Mouse (Mus musculus): ENCODE measurements around the gene Cdkn1a. TPM values are rescaled to one million over a fixed set of nuclear protein-coding genes. Genes with fewer than 3 reads are reported as not detected.
"Not testable (repeated sequence)": the region's sequence is repeated elsewhere in the genome, so short reads cannot be mapped to it uniquely, and the experiment has no call there.

The Cdkn1a gene
- polyA plus RNA-seq, 1 experiment from 2014 or later, result 56.9 TPM

DNA sequence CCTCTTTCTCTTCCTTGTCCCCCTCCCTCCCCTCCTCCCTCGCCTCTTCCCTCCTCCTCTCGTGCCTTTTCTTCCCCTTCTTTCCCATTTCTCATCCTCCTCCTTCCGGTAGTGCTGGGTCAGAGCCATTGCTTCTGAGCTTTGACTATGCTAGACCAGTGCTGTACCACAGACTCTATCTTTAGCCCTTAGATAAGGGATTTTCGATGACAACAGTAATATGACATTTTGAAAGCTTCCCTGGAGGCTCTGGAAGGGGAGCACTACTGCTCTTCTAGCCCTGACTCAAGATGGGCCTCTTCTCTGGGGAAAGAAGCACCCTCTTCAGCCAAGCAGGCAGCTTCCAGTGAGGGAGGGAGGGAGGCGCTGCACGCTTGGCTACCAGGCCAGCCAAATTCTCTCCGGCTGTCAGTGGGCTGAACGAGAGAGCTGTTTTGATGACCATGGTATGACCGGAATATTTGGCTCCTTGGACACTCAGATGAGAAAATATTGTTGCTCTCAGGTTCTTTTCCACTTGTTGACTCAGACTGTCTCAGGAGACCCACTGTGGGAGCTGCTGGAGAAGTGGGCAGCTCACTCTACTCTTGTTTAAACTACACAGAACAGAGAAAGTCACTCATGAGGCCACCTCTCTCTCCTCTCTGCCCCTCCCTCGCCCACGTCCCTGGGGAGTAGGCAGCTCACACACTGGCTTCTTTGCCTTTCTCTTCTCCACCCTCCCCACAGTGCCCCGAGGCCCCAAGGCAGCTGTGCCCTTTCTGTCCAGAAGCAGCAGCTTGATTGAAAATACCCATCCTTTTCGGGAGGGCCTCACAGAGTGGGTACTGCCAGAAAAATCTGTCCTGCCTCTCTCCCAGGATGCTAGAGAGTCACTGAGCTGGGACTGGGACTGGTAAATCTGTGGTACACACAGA is 28.4 kb upstream of the Cdkn1a start:
- 55% methylated on average over 13 of the region's 13 CpGs for WGBS
- H3K9ac ChIP-seq, result peak overlapping the region; percentile 39; the same call in 1 of the 2 replicates
- no peaks in the 10 kb centered on the region for H3K36me3 ChIP-seq
- H3K27me3 ChIP-seq, result no peaks in the 10 kb centered on the region
- no peak overlapping the region for H3K4me3 ChIP-seq
- H3K27ac ChIP-seq, result peak overlapping the region; percentile 36; the same call in 1 of the 2 replicates
- H3K9me3 ChIP-seq, result no peaks in the 10 kb centered on the region
- no peak overlapping the region for H3K4me2 ChIP-seq
- peaks cover 37% of the 10 kb centered on the region for H3K4me1 ChIP-seq (replicated peaks)
- no peak for ATAC-seq (ENCODE audit: low FRiP score)

- Histone ChIP-seq H3K27ac (peak overlapping the region; percentile 36), H3K9ac (peak overlapping the region; percentile 14; the same call in 1 of the 2 replicates), H3K36me3 (no peaks in the 10 kb centered on the region), H3K4me2 (no peak overlapping the region), H3K4me1 (replicated peaks) (peaks cover 28% of the 10 kb centered on the region), H3K9me3 (no peaks in the 10 kb centered on the region), H3K4me3 (no peak overlapping the region), H3K27me3 (no peaks in the 10 kb centered on the region)
- ATAC-seq (ENCODE audit: low FRiP score), result no peak
- WGBS, result 45% methylated on average over 8 of the region's 8 CpGs
Observed at GRCm38 (mm10) chr17:29063121-29063987, 27.4 kb upstream of the Cdkn1a start.

DNA sequence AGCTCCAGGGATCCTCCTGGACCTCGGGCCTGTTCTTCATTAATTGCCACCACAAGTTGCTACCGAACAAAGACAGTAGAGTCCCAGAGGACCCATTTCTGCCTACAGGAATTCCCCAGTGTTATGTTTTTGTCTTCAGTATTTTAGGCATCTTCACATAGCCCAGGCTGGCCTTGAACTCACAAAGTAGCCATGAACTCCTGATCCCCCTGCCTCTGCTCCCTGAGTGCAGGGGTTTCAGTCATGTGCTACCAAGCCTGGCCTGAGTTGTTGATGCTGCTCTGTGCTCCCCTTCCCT is 26.8 kb upstream of the Cdkn1a start:
- H3K27me3 ChIP-seq, result no peaks in the 10 kb centered on the region
- H3K27ac ChIP-seq, result no peak overlapping the region
- H3K36me3 ChIP-seq, result no peaks in the 10 kb centered on the region
- peaks cover 23% of the 10 kb centered on the region for H3K4me1 ChIP-seq (replicated peaks)
- H3K9ac ChIP-seq, result no peak overlapping the region
- H3K4me2 ChIP-seq, result no peak overlapping the region
- no peak overlapping the region for H3K4me3 ChIP-seq
- ATAC-seq (ENCODE audit: low FRiP score), result no peak
- 58% methylated on average over 2 of the region's 2 CpGs for WGBS
- H3K9me3 ChIP-seq, result no peaks in the 10 kb centered on the region

DNA sequence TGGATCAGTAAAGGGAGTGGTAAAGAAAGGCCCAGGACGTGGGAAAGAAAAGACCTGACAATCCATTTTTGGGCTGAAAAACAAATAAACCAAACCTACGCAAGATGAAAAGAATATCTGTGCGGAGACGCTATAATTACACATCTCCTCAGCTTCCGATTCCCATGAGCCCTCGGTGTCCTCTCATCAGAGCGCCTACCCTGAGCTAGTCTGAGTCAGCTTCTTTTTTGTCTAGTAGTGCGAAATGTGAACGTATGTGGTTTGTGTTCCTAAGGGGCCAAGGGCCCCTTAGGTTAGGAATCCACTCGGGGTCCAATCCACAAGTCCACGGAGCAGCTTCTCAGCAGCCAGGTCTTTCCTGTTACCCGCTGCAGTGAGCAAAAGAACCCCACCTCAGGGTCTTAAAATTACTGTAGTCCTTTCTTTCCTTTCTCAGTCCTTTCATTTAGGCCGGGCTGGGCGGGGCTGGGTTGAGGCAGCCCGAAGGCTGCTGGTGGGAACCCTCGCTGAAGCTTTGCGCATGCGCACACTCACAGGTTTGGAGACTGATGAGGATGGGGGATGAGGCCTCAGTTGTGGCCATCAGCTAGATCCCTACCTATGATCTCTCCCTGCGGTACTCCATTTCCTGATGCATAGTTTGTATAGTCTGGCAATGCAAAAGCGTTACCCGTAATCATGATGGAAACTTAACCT is 25.4 kb upstream of the Cdkn1a start:
- Histone ChIP-seq H3K4me3 (no peak overlapping the region), H3K36me3 (no peaks in the 10 kb centered on the region), H3K4me2 (no peak overlapping the region), H3K9me3 (no peaks in the 10 kb centered on the region), H3K27me3 (no peaks in the 10 kb centered on the region), H3K9ac (no peak overlapping the region), H3K4me1 (replicated peaks) (peaks cover 19% of the 10 kb centered on the region), H3K27ac (no peak overlapping the region)
- WGBS, result 81% methylated on average over 21 of the region's 21 CpGs
- ATAC-seq (ENCODE audit: low FRiP score), result no peak

- ATAC-seq (ENCODE audit: low FRiP score), result no peak
- H3K4me2 ChIP-seq, result no peak overlapping the region
- no peaks in the 10 kb centered on the region for H3K36me3 ChIP-seq
- H3K4me3 ChIP-seq, result no peak overlapping the region
- peaks cover 19% of the 10 kb centered on the region for H3K4me1 ChIP-seq (replicated peaks)
- no peak overlapping the region for H3K27ac ChIP-seq
- H3K9ac ChIP-seq, result no peak overlapping the region
- 97% methylated on average over 3 of the region's 3 CpGs for WGBS
- H3K9me3 ChIP-seq, result no peaks in the 10 kb centered on the region
- H3K27me3 ChIP-seq, result no peaks in the 10 kb centered on the region
Observed at GRCm38 (mm10) chr17:29065971-29066370, 24.8 kb upstream of the Cdkn1a start.

DNA sequence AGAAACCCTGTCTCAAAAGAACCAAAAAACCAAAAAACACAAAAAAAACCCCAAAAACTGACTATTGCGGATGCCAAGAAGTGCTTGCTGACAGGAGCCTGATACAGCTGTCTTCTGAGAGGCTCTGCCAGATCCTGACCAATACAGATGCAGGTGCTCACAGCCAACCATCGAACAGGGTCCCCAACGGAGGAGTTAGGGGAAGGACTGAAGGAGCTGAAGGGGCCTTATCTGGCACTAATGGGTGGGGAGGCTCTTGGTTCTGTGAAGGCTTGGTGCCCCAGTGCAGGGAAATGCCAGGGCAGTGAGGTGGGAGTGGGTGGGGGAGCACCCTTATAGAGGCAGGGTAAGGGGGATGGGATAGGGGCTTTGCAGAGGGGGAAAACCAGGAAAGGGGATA is 23.4 kb upstream of the Cdkn1a start:
- ATAC-seq (ENCODE audit: low FRiP score); H3K9me3 ChIP-seq; H3K9ac ChIP-seq; H3K36me3 ChIP-seq; H3K4me3 ChIP-seq; H3K4me2 ChIP-seq; H3K27me3 ChIP-seq; H3K27ac ChIP-seq: not testable (repeated sequence)
- 87% methylated on average over 3 of the region's 3 CpGs for WGBS
- peaks cover 21% of the 10 kb centered on the region for H3K4me1 ChIP-seq (replicated peaks)

GRCm38 (mm10) chr17:29067847-29068246 is 22.9 kb upstream of the Cdkn1a start:
- H3K4me2 ChIP-seq, result no peak overlapping the region
- H3K4me1 ChIP-seq (replicated peaks), result peaks cover 21% of the 10 kb centered on the region
- no peaks in the 10 kb centered on the region for H3K9me3 ChIP-seq
- H3K9ac ChIP-seq, result no peak overlapping the region
- H3K4me3 ChIP-seq, result no peak overlapping the region
- H3K27me3 ChIP-seq, result no peaks in the 10 kb centered on the region
- no peaks in the 10 kb centered on the region for H3K36me3 ChIP-seq
- WGBS, result 58% methylated on average over 5 of the region's 5 CpGs
- no peak overlapping the region for H3K27ac ChIP-seq
- no peak for ATAC-seq (ENCODE audit: low FRiP score)

DNA sequence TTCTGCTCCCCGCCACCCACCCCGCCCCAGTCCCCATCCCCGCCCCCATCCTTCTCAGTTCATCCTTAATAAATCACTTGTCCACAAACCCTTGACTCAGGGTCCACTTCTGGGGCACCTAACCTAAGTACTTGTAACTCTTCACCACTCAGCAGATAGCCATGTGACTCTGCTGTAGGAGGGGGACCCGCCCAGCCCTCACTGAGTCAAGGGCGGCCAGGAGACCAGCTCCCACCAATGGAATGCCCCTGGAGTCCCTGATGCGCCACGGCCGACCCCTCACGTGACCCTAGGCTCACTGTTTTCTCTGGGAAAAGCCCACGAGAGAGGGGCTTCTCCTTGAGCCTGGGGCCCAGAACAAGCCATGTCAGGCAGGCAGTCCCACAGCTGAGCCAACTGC is 21.7 kb upstream of the Cdkn1a start:
- no peak for ATAC-seq (ENCODE audit: low FRiP score)
- Histone ChIP-seq H3K27me3 (no peaks in the 10 kb centered on the region), H3K36me3 (no peaks in the 10 kb centered on the region), H3K9me3 (no peaks in the 10 kb centered on the region), H3K9ac (no peak overlapping the region), H3K4me3 (no peak overlapping the region), H3K4me2 (no peak overlapping the region), H3K27ac (no peak overlapping the region), H3K4me1 (replicated peaks) (peaks cover 19% of the 10 kb centered on the region)
- 74% methylated on average over 10 of the region's 10 CpGs for WGBS

- Histone ChIP-seq H3K9ac (no peak overlapping the region), H3K4me3 (no peak overlapping the region), H3K4me2 (no peak overlapping the region), H3K36me3 (no peaks in the 10 kb centered on the region), H3K27ac (no peak overlapping the region), H3K27me3 (no peaks in the 10 kb centered on the region), H3K4me1 (replicated peaks) (peaks cover 19% of the 10 kb centered on the region), H3K9me3 (no peaks in the 10 kb centered on the region)
- no peak for ATAC-seq (ENCODE audit: low FRiP score)
- WGBS, result 68% methylated on average over 5 of the region's 5 CpGs
Observed at GRCm38 (mm10) chr17:29071820-29072219, 19.0 kb upstream of the Cdkn1a start.

GRCm38 (mm10) chr17:29072701-29073307 is 18.0 kb upstream of the Cdkn1a start:
- WGBS, result 26% methylated on average over 11 of the region's 11 CpGs
- no peak overlapping the region for H3K9ac ChIP-seq
- no peaks in the 10 kb centered on the region for H3K27me3 ChIP-seq
- H3K4me1 ChIP-seq (replicated peaks), result peaks cover 19% of the 10 kb centered on the region
- H3K4me2 ChIP-seq, result no peak overlapping the region
- no peaks in the 10 kb centered on the region for H3K9me3 ChIP-seq
- no peak overlapping the region for H3K27ac ChIP-seq
- H3K4me3 ChIP-seq, result no peak overlapping the region
- no peak for ATAC-seq (ENCODE audit: low FRiP score)
- H3K36me3 ChIP-seq, result no peaks in the 10 kb centered on the region

- H3K4me1 ChIP-seq (replicated peaks), result peaks cover 22% of the 10 kb centered on the region
- no peaks in the 10 kb centered on the region for H3K27me3 ChIP-seq
- no peak for ATAC-seq (ENCODE audit: low FRiP score)
Observed at GRCm38 (mm10) chr17:29073313-29073712, 17.5 kb upstream of the Cdkn1a start.

DNA sequence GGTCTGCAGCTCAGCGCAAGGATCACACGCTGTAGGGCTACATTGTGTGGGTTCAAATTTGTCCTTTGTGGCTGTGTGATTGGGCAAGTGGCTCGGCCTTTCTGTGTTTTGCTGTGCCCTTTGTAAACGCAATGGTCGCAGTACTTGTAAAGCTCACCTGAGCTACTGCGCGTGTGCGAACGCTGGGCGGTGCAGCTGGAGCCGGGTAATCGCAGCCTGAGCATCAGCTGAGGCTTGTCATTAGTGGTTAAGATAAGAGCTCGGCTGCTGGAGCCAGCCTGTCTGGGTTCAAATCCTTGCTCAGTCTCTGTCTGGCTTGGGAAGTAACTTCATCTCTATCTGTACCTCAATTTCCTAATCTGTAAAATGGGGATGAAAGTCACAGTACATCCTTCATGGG is 16.7 kb upstream of the Cdkn1a start:
- H3K4me3 ChIP-seq, result no peak overlapping the region
- no peak overlapping the region for H3K4me2 ChIP-seq
- H3K27ac ChIP-seq, result no peak overlapping the region
- H3K4me1 ChIP-seq (replicated peaks), result peaks cover 29% of the 10 kb centered on the region
- no peak for ATAC-seq (ENCODE audit: low FRiP score)
- H3K27me3 ChIP-seq, result peaks cover 5% of the 10 kb centered on the region; the same call in 1 of the 2 replicates
- no peaks in the 10 kb centered on the region for H3K36me3 ChIP-seq
- H3K9ac ChIP-seq, result no peak overlapping the region
- WGBS, result 85% methylated on average over 13 of the region's 13 CpGs
- H3K9me3 ChIP-seq, result no peaks in the 10 kb centered on the region

More at GRCm38 (mm10) chr17:29073313-29073712, 17.5 kb upstream of the Cdkn1a start:
- Histone ChIP-seq H3K4me2 (no peak overlapping the region), H3K36me3 (no peaks in the 10 kb centered on the region), H3K27ac (no peak overlapping the region), H3K9ac (no peak overlapping the region), H3K9me3 (no peaks in the 10 kb centered on the region), H3K4me3 (no peak overlapping the region)
- 71% methylated on average over 5 of the region's 5 CpGs for WGBS

Data from hindbrain, embryonic 13.5 days (tissue).